Mouse (Mus musculus): ENCODE results near the gene Prkaca. TPM values are rescaled to one million over a fixed set of nuclear protein-coding genes. Genes with fewer than 3 reads are reported as not detected.

Prkaca gene
- polyA plus RNA-seq, 1 experiment from 2014 or later, result 215 TPM

DNA sequence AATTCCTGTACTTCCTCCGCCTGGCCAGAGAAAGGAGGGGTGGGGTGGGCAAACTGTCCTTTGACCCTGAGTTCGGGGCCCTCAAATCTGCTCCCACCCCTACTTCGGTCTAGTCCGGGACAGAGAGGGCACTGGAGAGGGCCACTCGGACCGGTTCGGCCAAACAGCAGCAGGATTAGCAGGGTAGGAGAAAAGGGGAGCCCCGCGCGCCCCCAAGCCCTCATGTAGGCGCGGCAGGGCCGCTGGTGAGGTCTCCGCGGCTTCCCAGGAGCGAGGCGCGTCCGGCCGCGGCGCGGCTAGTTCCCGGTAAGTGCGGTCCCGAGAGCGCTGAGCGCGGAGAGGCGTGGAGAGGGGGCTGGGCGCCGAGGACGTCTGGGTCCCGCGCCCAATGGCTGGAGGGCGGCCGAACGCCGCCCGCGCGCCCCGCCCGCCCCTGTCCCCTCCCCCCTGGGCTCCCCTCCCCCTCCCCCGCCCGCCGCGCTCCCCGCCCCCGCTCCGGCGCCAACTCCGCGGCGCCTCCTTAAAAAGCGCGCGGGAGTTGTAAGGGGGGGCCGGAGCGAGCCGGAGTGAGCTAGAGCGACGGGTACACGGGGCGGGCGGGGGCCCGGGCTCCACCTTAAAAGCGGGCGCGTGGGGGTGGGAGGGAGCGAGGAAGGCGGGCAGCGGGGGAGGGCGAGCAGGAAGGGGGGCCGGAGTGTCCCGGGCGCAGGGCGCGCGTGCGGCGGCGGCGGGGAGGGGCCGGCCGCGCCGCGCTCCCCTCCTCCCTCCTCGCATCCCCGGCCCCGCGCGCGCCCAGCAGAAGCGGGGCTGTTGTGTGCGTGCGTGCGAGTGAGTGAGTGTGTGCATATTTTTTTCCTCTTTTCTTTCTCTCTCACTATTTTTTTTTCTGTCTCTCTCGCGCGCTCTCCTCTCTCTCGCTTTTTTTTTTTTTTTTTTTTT, 24.0 kb downstream of the Prkaca start:
- peaks cover 37% of the 10 kb centered on the region for H3K36me3 ChIP-seq
- H3K4me1 ChIP-seq, result peaks cover 24% of the 10 kb centered on the region
- H3K27ac ChIP-seq, result peak overlapping the region; percentile 92
- peak overlapping the region; percentile 89 for H3K9ac ChIP-seq
- H3K9me3 ChIP-seq, result no peaks in the 10 kb centered on the region
- peaks cover 25% of the 10 kb centered on the region for H3K27me3 ChIP-seq (replicated peaks)
- H3K4me3 ChIP-seq, result peak overlapping the region; percentile 82
- WGBS, result 1% methylated on average over 70 of the region's 103 CpGs
- H3K4me2 ChIP-seq (replicated peaks), result peak overlapping the region; percentile 77
- peak; percentile 74 for ATAC-seq (ENCODE audit: low FRiP score, low read depth)

DNA sequence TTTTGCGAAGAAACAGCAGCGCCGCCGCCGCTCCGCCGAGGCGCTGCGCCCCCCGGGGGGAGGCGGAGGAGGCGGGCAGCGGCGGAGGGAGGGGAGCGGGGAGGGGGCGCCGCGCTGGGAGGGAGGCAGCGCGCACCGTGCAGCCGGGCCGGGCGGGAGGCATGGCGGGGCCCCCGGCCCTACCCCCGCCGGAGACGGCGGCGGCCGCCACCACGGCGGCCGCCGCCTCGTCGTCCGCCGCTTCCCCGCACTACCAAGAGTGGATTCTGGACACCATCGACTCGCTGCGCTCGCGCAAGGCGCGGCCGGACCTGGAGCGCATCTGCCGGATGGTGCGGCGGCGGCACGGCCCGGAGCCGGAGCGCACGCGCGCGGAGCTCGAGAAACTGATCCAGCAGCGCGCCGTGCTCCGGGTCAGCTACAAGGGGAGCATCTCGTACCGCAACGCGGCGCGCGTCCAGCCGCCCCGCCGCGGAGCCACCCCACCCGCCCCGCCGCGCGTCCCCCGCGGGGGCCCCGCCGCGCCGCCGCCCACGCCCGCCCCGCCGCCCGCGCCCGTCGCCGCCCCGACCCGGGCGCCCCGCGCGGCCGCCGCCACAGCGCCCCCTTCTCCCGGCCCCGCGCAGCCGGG, 24.8 kb downstream of the Prkaca start, which contains the start of gene Samd1:
Gene Samd1 (plus strand): TSS at position 162 of the 631 bp plus-strand sequence.
- WGBS, result under 1% methylated on average over 71 of the region's 112 CpGs

DNA sequence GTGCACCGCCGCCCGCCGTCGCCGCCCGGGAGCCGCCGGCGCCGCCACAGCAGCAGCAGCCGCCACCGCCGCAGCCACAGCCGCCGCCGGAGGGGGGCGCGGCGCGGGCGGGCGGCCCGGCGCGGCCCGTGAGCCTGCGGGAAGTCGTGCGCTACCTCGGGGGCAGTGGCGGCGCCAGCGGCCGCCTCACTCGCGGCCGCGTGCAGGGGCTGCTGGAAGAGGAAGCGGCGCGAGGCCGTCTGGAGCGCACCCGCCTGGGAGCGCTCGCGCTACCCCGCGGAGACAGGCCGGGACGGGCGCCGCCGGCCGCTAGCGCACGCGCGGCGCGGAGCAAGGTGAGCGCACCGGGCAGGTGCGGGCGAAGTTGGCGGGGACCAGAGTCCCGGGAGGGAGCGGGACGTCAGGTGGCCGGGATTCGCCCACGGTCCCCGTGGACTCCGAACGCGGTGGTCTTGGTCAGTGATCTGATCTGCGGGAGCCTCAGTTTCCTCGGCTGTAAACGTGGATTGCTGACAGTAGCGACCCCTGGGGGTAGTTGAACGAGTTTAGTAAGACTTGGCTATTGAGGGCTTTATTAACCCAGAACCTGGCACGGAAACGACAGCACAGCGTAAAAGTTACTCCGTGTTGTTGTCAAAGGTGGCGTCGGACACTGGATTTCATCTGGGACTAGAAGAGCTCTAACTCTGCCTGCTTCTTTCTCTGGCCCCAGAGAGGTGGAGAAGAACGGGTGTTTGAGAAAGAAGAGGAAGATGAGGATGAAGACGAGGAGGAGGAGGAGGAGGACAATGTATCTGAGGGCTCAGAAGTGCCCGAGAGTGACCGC, 25.7 kb downstream of the Prkaca start:
- peaks cover 25% of the 10 kb centered on the region for H3K27me3 ChIP-seq (replicated peaks)
- no peak for ATAC-seq (ENCODE audit: low FRiP score, low read depth)

More for the DNA sequence above, 24.8 kb downstream of the Prkaca start, which contains the start of gene Samd1:
- H3K27me3 ChIP-seq (replicated peaks), result peaks cover 25% of the 10 kb centered on the region
- peak within 1 kb of the TSS; percentile 92 for H3K27ac ChIP-seq
- no peaks in the 10 kb centered on the region for H3K9me3 ChIP-seq
- H3K36me3 ChIP-seq, result peaks cover 34% of the 10 kb centered on the region
- H3K4me1 ChIP-seq, result peaks cover 24% of the 10 kb centered on the region
- peak within 1 kb of the TSS; percentile 82 for H3K4me3 ChIP-seq
- peak within 1 kb of the TSS; percentile 89 for H3K4me2 ChIP-seq (replicated peaks)
- ATAC-seq (ENCODE audit: low FRiP score, low read depth), result no peak
- H3K9ac ChIP-seq, result peak within 1 kb of the TSS; percentile 89

DNA sequence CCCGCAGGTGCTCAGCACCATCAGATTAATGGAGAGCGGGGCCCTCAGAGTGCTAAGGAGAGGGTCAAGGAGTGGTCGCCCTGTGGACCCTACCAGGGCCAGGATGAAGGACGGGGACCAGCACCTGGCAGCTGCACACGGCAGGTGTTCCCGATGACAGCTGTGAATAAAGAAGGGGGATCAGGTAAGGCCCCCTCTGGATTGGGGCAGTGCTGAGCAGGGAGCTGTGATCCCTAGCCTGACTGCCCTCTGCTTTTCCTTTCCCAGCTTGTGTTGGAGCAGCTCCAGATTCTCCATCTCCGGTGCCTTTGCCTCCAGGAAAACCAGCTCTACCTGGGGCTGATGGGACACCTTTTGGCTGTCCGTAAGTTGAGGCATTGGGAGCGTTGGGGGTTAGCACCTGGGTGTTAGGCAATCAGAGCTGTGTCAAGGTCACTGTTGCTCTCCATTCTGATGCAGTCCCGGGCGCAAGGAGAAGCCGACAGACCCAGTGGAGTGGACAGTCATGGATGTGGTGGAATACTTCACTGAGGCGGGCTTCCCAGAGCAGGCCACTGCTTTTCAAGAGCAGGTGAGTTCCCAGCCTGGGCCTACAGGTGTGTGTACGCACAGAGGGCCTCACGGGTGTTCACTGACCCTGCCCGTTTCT, 26.4 kb downstream of the Prkaca start:
- Histone ChIP-seq H3K4me3 (peak overlapping the region; percentile 82), H3K36me3 (peaks cover 36% of the 10 kb centered on the region), H3K4me2 (replicated peaks) (peak overlapping the region; percentile 89), H3K9me3 (no peaks in the 10 kb centered on the region), H3K27ac (no peak overlapping the region), H3K9ac (peak overlapping the region; percentile 45; the same call in 1 of the 2 replicates), H3K27me3 (replicated peaks) (peaks cover 25% of the 10 kb centered on the region), H3K4me1 (peaks cover 25% of the 10 kb centered on the region)
- ATAC-seq (ENCODE audit: low FRiP score, low read depth), result no peak
- 69% methylated on average over 16 of the region's 16 CpGs for WGBS

More for the DNA sequence above, 25.7 kb downstream of the Prkaca start:
- Histone ChIP-seq H3K36me3 (peaks cover 37% of the 10 kb centered on the region), H3K9me3 (no peaks in the 10 kb centered on the region), H3K27ac (peak overlapping the region; percentile 59; the same call in 1 of the 2 replicates), H3K9ac (peak overlapping the region; percentile 81), H3K4me3 (peak overlapping the region; percentile 82), H3K4me1 (peaks cover 24% of the 10 kb centered on the region), H3K4me2 (replicated peaks) (peak overlapping the region; percentile 89)
- under 1% methylated on average over 72 of the region's 92 CpGs for WGBS

DNA sequence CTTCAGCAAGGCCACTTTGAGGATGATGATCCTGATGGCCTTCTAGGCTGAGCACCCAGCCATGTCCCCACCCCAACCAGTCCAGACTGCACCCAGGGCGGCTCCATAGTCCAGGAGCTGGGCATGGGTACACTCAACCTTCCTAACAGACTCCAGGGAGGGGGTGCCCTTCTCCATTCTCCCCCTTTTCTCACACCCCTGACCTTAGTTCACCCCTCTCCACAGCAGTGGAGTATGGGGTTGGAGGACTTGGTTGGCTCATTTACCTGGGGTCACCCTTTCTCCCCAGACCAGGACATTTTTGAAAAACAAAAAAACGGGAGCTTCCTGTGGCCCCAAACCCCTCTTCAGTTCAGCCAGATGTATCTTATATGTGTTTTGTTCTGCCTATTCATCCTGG, 27.0 kb downstream of the Prkaca start:
- peaks cover 25% of the 10 kb centered on the region for H3K27me3 ChIP-seq (replicated peaks)

DNA sequence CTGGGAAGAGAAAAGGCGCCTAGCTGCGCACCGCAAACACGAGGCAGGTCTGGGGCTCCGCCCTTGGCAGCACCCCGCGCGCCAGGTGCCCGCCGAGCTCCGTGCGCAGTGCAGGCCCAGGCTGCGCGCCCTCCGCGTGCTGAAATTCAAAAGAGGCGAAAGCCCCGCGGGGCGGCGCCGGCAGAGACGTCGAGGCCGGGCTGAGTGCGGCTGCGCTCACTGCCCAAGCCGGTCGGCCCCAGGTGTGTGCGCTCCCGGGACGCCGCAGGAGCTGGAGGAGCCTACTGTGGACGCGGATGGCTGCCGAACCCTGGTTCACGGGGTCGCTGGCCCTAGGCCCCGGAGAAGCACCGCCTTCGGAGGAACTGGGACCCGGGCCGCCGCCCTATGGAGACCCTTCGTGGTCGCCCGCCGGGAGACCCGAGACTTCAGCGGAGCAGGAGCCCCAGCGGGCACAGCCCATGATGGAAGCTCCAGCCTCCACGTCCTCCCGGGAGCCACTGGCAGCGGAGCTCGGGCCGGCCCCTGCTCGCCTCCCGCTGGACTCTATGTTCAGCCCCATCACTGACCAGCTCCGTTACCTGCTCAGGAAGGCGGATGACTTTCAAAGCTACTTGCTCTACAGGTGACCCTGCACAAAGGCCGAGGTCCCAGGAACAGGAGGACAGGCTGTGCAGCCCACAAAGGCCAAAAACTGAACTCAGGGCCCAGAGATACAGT, 28.6 kb downstream of the Prkaca start, which contains the start of gene 1700067K01Rik:
Gene 1700067K01Rik (plus strand): TSS at position 222 of the 720 bp plus-strand sequence.
- no peaks in the 10 kb centered on the region for H3K9me3 ChIP-seq
- H3K27me3 ChIP-seq (replicated peaks), result peaks cover 25% of the 10 kb centered on the region
- peaks cover 25% of the 10 kb centered on the region for H3K36me3 ChIP-seq
- H3K4me2 ChIP-seq (replicated peaks), result peak within 1 kb of the TSS; percentile 45
- peak within 1 kb of the TSS; percentile 11; the same call in 1 of the 2 replicates for H3K4me3 ChIP-seq
- no peak within 1 kb of the TSS for H3K27ac ChIP-seq
- H3K4me1 ChIP-seq, result peaks cover 29% of the 10 kb centered on the region
- WGBS, result 14% methylated on average over 61 of the region's 61 CpGs
- H3K9ac ChIP-seq, result peak within 1 kb of the TSS; percentile 35; the same call in 1 of the 2 replicates
- ATAC-seq (ENCODE audit: low FRiP score, low read depth), result no peak

More for the DNA sequence above, 27.0 kb downstream of the Prkaca start:
- H3K4me2 ChIP-seq (replicated peaks), result peak overlapping the region; percentile 89
- no peak overlapping the region for H3K27ac ChIP-seq
- peaks cover 30% of the 10 kb centered on the region for H3K36me3 ChIP-seq
- no peak overlapping the region for H3K9ac ChIP-seq
- WGBS, result 94% methylated on average over 2 of the region's 2 CpGs
- ATAC-seq (ENCODE audit: low FRiP score, low read depth), result no peak
- peaks cover 29% of the 10 kb centered on the region for H3K4me1 ChIP-seq
- H3K9me3 ChIP-seq, result no peaks in the 10 kb centered on the region
- H3K4me3 ChIP-seq, result no peak overlapping the region

DNA sequence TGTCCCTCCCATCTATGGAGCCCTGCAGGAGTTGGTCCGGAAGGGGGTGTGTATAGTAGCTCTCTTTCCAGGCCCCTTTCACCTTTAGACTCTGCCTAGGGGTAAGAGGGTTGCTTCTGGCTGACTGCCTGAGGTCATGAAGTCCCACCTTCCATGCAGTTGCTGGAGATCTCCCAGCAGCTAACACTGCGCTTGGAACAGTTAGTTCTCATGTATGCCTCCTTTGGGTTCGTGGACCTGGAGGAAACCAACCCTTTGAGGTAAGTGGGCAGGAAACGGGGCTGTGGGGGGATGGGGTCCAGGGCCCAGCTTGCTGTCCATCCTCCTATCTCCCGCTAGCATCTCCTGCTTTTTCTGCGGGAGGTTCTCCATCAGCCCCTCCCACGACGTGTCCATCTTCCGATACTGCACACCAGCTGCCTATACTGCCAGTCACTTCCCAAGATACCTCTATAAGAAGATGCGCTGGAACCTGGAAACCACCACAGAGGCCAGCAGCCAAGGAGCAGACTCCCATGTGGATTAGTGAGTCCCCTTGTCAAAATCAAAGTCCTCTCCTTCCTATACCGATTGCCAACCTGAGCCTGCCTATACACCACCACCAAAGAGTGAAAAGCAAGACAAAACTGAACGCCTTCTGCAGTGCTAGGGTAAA, 30.3 kb downstream of the Prkaca start:
- 68% methylated on average over 12 of the region's 12 CpGs for WGBS

DNA sequence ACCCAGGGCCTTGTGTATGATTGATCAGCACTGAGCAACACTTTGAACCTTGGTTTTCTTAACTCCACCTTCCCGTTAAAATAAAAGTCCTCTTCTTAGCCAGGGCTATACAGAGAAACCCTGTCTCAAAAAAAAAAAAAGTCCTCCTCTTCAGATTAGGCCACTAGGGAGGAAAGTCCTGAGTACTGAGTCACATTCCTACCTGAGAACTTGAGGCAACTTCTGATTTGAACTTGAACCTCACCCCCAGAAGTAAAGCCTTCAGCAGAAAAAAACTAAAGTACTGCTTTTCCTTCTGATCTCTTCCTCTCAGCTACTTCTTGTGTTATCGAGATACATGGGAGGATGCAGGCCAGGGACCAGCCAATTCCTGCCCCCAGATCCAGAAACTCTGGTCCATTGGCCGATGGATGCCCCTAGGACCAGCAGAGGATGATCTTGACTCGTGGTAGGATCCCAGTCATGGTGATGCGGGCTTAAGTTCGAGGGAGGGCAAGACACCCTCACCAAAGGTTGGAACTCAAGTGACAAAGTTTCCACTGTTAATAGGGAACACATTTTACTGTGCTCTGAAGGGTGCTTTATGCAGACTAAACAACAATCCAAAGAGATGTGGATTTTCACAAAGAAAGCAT, 30.9 kb downstream of the Prkaca start:
- Histone ChIP-seq H3K27ac (no peak overlapping the region), H3K9me3 (no peaks in the 10 kb centered on the region), H3K36me3 (peaks cover 25% of the 10 kb centered on the region), H3K4me3 (peak overlapping the region; percentile 56; the same call in 1 of the 2 replicates), H3K27me3 (replicated peaks) (peaks cover 25% of the 10 kb centered on the region), H3K9ac (peak overlapping the region; percentile 77; the same call in 1 of the 2 replicates), H3K4me2 (replicated peaks) (peak overlapping the region; percentile 90), H3K4me1 (peaks cover 27% of the 10 kb centered on the region)
- 83% methylated on average over 6 of the region's 6 CpGs for WGBS
- no peak for ATAC-seq (ENCODE audit: low FRiP score, low read depth)

More for the DNA sequence above, 30.3 kb downstream of the Prkaca start:
- H3K9ac ChIP-seq, result no peak overlapping the region
- no peak overlapping the region for H3K27ac ChIP-seq
- H3K27me3 ChIP-seq (replicated peaks), result peaks cover 25% of the 10 kb centered on the region
- no peaks in the 10 kb centered on the region for H3K9me3 ChIP-seq
- H3K4me1 ChIP-seq, result peaks cover 29% of the 10 kb centered on the region
- H3K4me3 ChIP-seq, result no peak overlapping the region
- ATAC-seq (ENCODE audit: low FRiP score, low read depth), result no peak
- no peak overlapping the region for H3K4me2 ChIP-seq (replicated peaks)
- peaks cover 25% of the 10 kb centered on the region for H3K36me3 ChIP-seq

DNA sequence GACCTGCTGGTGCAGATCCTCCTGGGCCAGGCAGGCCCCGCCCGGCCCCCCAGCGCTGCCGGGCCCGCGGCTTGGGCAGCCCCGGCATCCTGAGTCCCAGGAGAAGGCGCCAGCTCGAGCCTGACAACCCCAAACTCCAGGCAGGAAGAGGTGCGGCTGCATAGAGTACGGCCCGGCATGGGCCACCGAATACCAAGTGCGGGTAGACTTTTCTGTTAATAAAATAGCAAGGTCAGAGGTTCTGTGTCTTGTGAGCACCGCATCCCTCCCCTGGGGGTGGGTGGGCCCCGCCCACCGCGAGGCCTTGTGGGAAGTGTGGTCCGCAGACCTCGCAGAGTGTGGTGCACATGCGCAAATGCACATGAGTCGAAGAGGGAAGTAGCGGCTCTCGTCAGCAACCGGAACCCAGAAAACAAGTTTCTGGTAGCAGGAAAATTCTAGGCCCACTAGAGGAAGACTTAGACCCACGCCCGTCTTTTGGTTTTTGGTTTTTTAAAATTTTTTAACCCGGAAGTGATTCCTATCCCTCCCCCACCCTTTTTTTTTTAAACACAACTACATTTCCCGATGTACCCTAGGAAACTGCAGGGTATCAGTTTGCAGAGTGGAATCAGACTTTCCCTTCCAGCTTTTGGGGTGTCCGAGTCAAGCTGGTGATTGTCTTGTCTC, 31.9 kb downstream of the Prkaca start:
- peak overlapping the region; percentile 77 for H3K9ac ChIP-seq
- no peak overlapping the region for H3K27ac ChIP-seq
- peak; percentile 84 for ATAC-seq (ENCODE audit: low FRiP score, low read depth)
- no peaks in the 10 kb centered on the region for H3K9me3 ChIP-seq
- H3K36me3 ChIP-seq, result peaks cover 20% of the 10 kb centered on the region
- H3K4me3 ChIP-seq, result peak overlapping the region; percentile 56
- peaks cover 18% of the 10 kb centered on the region for H3K4me1 ChIP-seq
- peak overlapping the region; percentile 90 for H3K4me2 ChIP-seq (replicated peaks)
- 1% methylated on average over 30 of the region's 30 CpGs for WGBS
- H3K27me3 ChIP-seq (replicated peaks), result peaks cover 22% of the 10 kb centered on the region
